Mouse (Mus musculus) G1E-ER4 (cell line): ENCODE data around the gene Slc1a3. TPM values are rescaled to one million over a fixed set of nuclear protein-coding genes. Genes with fewer than 3 reads are reported as not detected.

Experiments
- GATA1 ChIP-seq: IDR thresholded peaks from one replicate; pipeline ENCODE4 v1.8.0; 2012; ENCODE audit warnings: low read length, inconsistent platforms
- polyA plus RNA-seq: library from polyadenylated mRNA; stranded (reverse); fragments of >175 nt; gene quantifications from 2 replicates; pipeline ENCODE4 v1.2.3, GENCODE M21; 2012

Gene Slc1a3
- polyA plus RNA-seq, 1 experiment = not detected

- no peak for TF ChIP-seq GATA1
Measured at GRCm38 (mm10) chr15:8601312-8602146, 109.0 kb downstream of the Slc1a3 start.

GRCm38 (mm10) chr15:8596375-8596900 lies 114.1 kb downstream of the Slc1a3 start:
- TF ChIP-seq GATA1 = no peak

- TF ChIP-seq GATA1 = no peak
Measured at GRCm38 (mm10) chr15:8595226-8595625, 115.3 kb downstream of the Slc1a3 start.

- no peak for TF ChIP-seq GATA1
Measured at GRCm38 (mm10) chr15:8589503-8590116, 121.0 kb downstream of the Slc1a3 start.

- TF ChIP-seq GATA1 = no peak
Measured at GRCm38 (mm10) chr15:8588065-8588464, 122.5 kb downstream of the Slc1a3 start.

- no peak for TF ChIP-seq GATA1
Measured at GRCm38 (mm10) chr15:8586822-8587281, 123.7 kb downstream of the Slc1a3 start.

Other genes starting within 250 kb of the Slc1a3 start
- not detected in 2 replicates for gene Gm2310, start 190.8 kb downstream of the Slc1a3 start, polyA plus RNA-seq